Mouse (Mus musculus) liver, embryonic 11.5 days (tissue): ENCODE measurements around the gene Gm21954. TPM values are rescaled to one million over a fixed set of nuclear protein-coding genes. Genes with fewer than 3 reads are reported as not detected.

Experiments used
- ATAC-seq: fragments of 200-750 bp; cut with Nextera tagmentation; replicated peaks from 2 replicates; pipeline ENCODE4 v1.8.0; 2017; ENCODE audit warnings: moderate number of reproducible peaks, mild to moderate bottlenecking, moderate TSS enrichment, moderate library complexity; ENCODE audit not compliant: low FRiP score
- DNase-seq: peaks from one replicate; pipeline ENCODE4 v3.0.0-alpha.2; 2017; ENCODE audit warnings: low spot score
- H3K27ac ChIP-seq: fragments of 300-500 bp; sonication (generic); 2 replicates; pipeline ENCODE4 v1.5.1; 2014; ENCODE audit warnings: mild to moderate bottlenecking, low read depth, low read length, control low read depth
- H3K27me3 ChIP-seq: fragments of 300-500 bp; sonication (generic); replicated peaks from 2 replicates; pipeline ENCODE4 v1.6.1; 2014; ENCODE audit warnings: low read length, mixed read lengths; ENCODE audit not compliant: control insufficient read depth, insufficient read depth
- H3K36me3 ChIP-seq: fragments of 300-500 bp; sonication (generic); 2 replicates; pipeline ENCODE4 v1.6.1; 2014; ENCODE audit warnings: mild to moderate bottlenecking, low read length, moderate library complexity, mixed read lengths; ENCODE audit not compliant: control insufficient read depth, insufficient read depth
- H3K4me1 ChIP-seq: fragments of 300-500 bp; sonication (generic); replicated peaks from 2 replicates; pipeline ENCODE4 v1.6.1; 2014; ENCODE audit warnings: low read length, mixed read lengths; ENCODE audit not compliant: control insufficient read depth, insufficient read depth
- H3K4me2 ChIP-seq: fragments of 300-500 bp; sonication (generic); 2 replicates; pipeline ENCODE4 v1.6.1; 2014; ENCODE audit warnings: mild to moderate bottlenecking, control low read depth, moderate library complexity
- H3K4me3 ChIP-seq: fragments of 300-500 bp; sonication (generic); 2 replicates; pipeline ENCODE4 v1.5.1; 2014; ENCODE audit warnings: low read depth, low read length, control low read depth
- H3K9ac ChIP-seq: fragments of 300-500 bp; sonication (generic); 2 replicates; pipeline ENCODE4 v1.6.1; 2014; ENCODE audit warnings: low read depth, low read length, control low read depth
- H3K9me3 ChIP-seq: fragments of 300-500 bp; sonication (generic); 2 replicates; pipeline ENCODE4 v1.6.1; 2016; ENCODE audit warnings: low read length, inconsistent platforms, mixed read lengths; ENCODE audit not compliant: control insufficient read depth
- WGBS: fragments of 180-500 bp; shearing (Covaris S2); extraction: QIAGEN DNeasy Blood & Tissue Kit; methylation state at CpG from one replicate; pipeline ENCODE4 v1.1.7; 2014; 5-methylcytosine and 5-hydroxymethylcytosine counted together
- polyA plus RNA-seq: library from polyadenylated mRNA; unstranded; fragments of >200 nt; fragmentation: Nextera tagmentation; extraction: Ambion mirVana; gene quantifications from 2 replicates; pipeline ENCODE4 v1.2.1, GENCODE M21; 2014

Gene Gm21954
- polyA plus RNA-seq, 1 experiment from 2014 or later: not detected

- DNase-seq: no peak
- H3K4me1 ChIP-seq: no peaks in the 10 kb centered on the region
- H3K9me3 ChIP-seq: no peaks in the 10 kb centered on the region
- no peaks in the 10 kb centered on the region for H3K27me3 ChIP-seq
- H3K4me2 ChIP-seq: no peak overlapping the region
- H3K27ac ChIP-seq: no peak overlapping the region
- H3K9ac ChIP-seq: no peak overlapping the region
- ATAC-seq: no peak
- 85% methylated on average over 9 of the region's 9 CpGs for WGBS
- H3K4me3 ChIP-seq: no peak overlapping the region
- H3K36me3 ChIP-seq: no peaks in the 10 kb centered on the region
Measured at GRCm38 (mm10) chr3:55496462-55496941, 24.5 kb upstream of the Gm21954 start.

DNA sequence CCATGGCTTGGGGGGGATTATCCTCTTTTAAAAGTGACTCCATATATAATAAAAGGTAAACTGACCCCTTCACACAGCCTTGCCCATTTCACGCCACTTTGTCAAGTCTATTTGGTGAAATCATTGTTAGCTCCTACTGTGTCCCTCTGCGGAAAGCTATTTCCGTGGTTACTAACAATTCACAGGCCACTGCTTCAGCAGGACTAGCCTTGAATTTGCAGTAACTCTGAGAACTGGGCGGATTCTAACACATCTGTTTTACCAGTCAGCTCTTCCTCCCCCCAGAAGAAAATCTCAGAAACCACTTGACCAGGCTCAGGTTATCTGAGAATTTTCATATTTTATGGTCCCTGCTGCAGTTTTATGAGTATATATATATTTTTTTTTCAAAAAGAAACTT, 23.9 kb upstream of the Gm21954 start:
- Histone ChIP-seq H3K9ac (no peak overlapping the region), H3K9me3 (no peaks in the 10 kb centered on the region), H3K4me1 (no peaks in the 10 kb centered on the region), H3K4me2 (no peak overlapping the region), H3K4me3 (no peak overlapping the region), H3K36me3 (no peaks in the 10 kb centered on the region), H3K27me3 (no peaks in the 10 kb centered on the region), H3K27ac (no peak overlapping the region)
- 68% methylated on average over 4 of the region's 4 CpGs for WGBS
- DNase-seq: no peak
- no peak for ATAC-seq

GRCm38 (mm10) chr3:55495231-55495630, 23.2 kb upstream of the Gm21954 start:
- DNase-seq (no peak), ATAC-seq (no peak)
- no peak overlapping the region for H3K4me2 ChIP-seq
- no peaks in the 10 kb centered on the region for H3K27me3 ChIP-seq
- H3K4me3 ChIP-seq: no peak overlapping the region
- no peaks in the 10 kb centered on the region for H3K4me1 ChIP-seq
- no peak overlapping the region for H3K27ac ChIP-seq
- 84% methylated on average over 7 of the region's 7 CpGs for WGBS
- no peaks in the 10 kb centered on the region for H3K9me3 ChIP-seq
- H3K9ac ChIP-seq: no peak overlapping the region
- no peaks in the 10 kb centered on the region for H3K36me3 ChIP-seq

DNA sequence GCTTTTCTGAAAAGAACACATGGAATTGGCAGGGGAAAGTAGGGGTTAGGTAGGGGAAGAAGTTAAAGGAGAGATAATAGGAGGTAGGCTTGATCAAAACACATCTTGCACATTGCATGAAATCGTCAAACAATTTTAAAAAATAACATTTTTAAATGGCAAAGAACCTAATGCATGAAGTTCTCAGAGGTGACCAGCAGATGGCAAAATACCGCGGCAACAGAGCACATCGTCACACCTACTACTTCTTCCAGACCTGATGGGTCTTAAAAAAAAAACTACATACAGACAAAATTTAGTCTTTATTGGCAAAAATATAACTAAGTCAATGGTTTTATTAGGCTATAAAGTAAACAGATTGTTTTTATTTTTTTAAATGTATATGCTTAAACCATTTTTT, 22.3 kb upstream of the Gm21954 start:
- Histone ChIP-seq H3K4me3 (no peak overlapping the region), H3K27ac (no peak overlapping the region), H3K9ac (no peak overlapping the region), H3K4me2 (no peak overlapping the region), H3K27me3 (no peaks in the 10 kb centered on the region), H3K9me3 (no peaks in the 10 kb centered on the region), H3K36me3 (no peaks in the 10 kb centered on the region), H3K4me1 (no peaks in the 10 kb centered on the region)
- no peak for ATAC-seq
- WGBS: 38% methylated on average over 4 of the region's 4 CpGs
- DNase-seq: no peak

DNA sequence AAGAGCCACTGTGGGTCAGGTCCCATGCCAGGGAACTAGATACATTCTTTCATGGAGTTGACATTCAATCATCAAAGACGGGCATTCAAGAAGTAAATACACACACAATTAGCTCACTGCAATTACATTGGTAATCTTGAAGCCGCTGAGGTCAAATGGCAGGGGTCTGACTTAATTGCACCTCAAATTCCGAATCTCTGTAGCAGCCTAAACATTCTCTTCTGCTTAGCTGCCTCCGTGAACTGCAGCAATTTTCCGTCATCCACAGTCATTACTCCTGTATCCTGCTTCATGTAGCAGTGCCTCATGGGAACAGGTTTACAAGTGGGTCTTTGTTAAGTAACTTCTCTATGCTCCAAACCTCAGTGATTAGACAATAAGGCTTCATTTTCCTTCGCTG, 20.0 kb upstream of the Gm21954 start:
- no peaks in the 10 kb centered on the region for H3K27me3 ChIP-seq
- no peaks in the 10 kb centered on the region for H3K9me3 ChIP-seq
- H3K36me3 ChIP-seq: no peaks in the 10 kb centered on the region
- 55% methylated on average over 6 of the region's 6 CpGs for WGBS
- no peaks in the 10 kb centered on the region for H3K4me1 ChIP-seq
- no peak overlapping the region for H3K4me3 ChIP-seq
- H3K27ac ChIP-seq: no peak overlapping the region
- H3K9ac ChIP-seq: no peak overlapping the region
- ATAC-seq (no peak), DNase-seq (no peak)
- no peak overlapping the region for H3K4me2 ChIP-seq

GRCm38 (mm10) chr3:55489231-55489990, 17.4 kb upstream of the Gm21954 start:
- no peaks in the 10 kb centered on the region for H3K4me1 ChIP-seq
- WGBS: 74% methylated on average over 12 of the region's 12 CpGs
- H3K27me3 ChIP-seq: no peaks in the 10 kb centered on the region
- ATAC-seq: no peak
- H3K4me3 ChIP-seq: no peak overlapping the region
- no peak overlapping the region for H3K4me2 ChIP-seq
- no peak overlapping the region for H3K9ac ChIP-seq
- H3K27ac ChIP-seq: no peak overlapping the region
- no peaks in the 10 kb centered on the region for H3K36me3 ChIP-seq
- no peak for DNase-seq
- H3K9me3 ChIP-seq: no peaks in the 10 kb centered on the region

DNA sequence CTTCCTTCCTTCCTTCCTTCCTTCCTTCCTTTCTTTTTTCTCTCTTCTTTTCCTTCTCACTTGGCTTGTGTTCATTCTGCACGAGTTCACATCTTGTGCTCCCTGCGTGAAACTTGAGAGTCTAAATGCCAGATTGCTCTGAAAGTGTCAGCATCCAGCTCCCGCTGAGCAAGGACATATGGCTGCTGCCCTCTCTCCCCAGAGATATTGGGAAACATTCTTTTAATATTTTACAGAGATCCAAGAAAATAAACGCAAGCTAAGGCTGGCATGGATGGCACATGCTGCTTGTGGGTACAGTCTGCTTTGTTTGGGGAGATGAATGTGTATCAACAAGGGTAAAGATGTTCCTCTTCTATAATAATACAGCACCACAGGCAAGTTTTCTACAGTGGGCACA, 11.3 kb upstream of the Gm21954 start:
- Histone ChIP-seq H3K4me1 (no peaks in the 10 kb centered on the region), H3K27me3 (no peaks in the 10 kb centered on the region), H3K36me3 (no peaks in the 10 kb centered on the region), H3K27ac (no peak overlapping the region), H3K4me2 (no peak overlapping the region), H3K9ac (no peak overlapping the region), H3K4me3 (no peak overlapping the region), H3K9me3 (no peaks in the 10 kb centered on the region)
- no peak for ATAC-seq
- no peak for DNase-seq
- 63% methylated on average over 4 of the region's 4 CpGs for WGBS

- H3K27ac ChIP-seq: no peak overlapping the region
- ATAC-seq: no peak
Measured at GRCm38 (mm10) chr3:55481140-55481539, 9.1 kb upstream of the Gm21954 start.

GRCm38 (mm10) chr3:55479306-55479705, 7.3 kb upstream of the Gm21954 start:
- Histone ChIP-seq H3K27ac (no peak overlapping the region), H3K27me3 (no peaks in the 10 kb centered on the region), H3K36me3 (no peaks in the 10 kb centered on the region), H3K9ac (no peak overlapping the region), H3K4me2 (no peak overlapping the region), H3K9me3 (no peaks in the 10 kb centered on the region), H3K4me1 (no peaks in the 10 kb centered on the region), H3K4me3 (no peak overlapping the region)
- ATAC-seq: no peak
- no peak for DNase-seq
- 86% methylated on average over 4 of the region's 4 CpGs for WGBS

More at GRCm38 (mm10) chr3:55481140-55481539, 9.1 kb upstream of the Gm21954 start:
- Histone ChIP-seq H3K4me3 (no peak overlapping the region), H3K4me2 (no peak overlapping the region), H3K4me1 (no peaks in the 10 kb centered on the region), H3K9ac (no peak overlapping the region), H3K27me3 (no peaks in the 10 kb centered on the region), H3K36me3 (no peaks in the 10 kb centered on the region), H3K9me3 (no peaks in the 10 kb centered on the region)
- DNase-seq: no peak
- 38% methylated on average over 1 of the region's 1 CpGs for WGBS
